Mouse (Mus musculus) myocyte (in vitro differentiated cells): Measurements from ENCODE around the gene Fxyd6. TPM values are rescaled to one million over a fixed set of nuclear protein-coding genes. Genes with fewer than 3 reads are reported as not detected.

Experiments
- H3K27me3 ChIP-seq: one replicate; pipeline ENCODE4 v1.6.1; 2011; ENCODE audit not compliant: control insufficient read depth, insufficient read depth, insufficient read length
- H3K36me3 ChIP-seq: one replicate; pipeline ENCODE4 v1.6.1; 2011; ENCODE audit not compliant: control insufficient read depth, insufficient read depth
- H3K4me2 ChIP-seq: one replicate; pipeline ENCODE4 v1.6.1; 2011; ENCODE audit warnings: low read depth, control low read depth
- H3K4me3 ChIP-seq: one replicate; pipeline ENCODE4 v1.5.1; 2011; ENCODE audit warnings: mild to moderate bottlenecking, control low read depth, moderate library complexity
- H3K79me2 ChIP-seq: one replicate; pipeline ENCODE4 v1.6.1; 2011; ENCODE audit not compliant: control insufficient read depth, insufficient read depth
- H3ac ChIP-seq: one replicate; pipeline ENCODE4 v1.6.1; 2011; ENCODE audit not compliant: control insufficient read depth, insufficient read length
- CEBPB ChIP-seq: IDR thresholded peaks from 2 replicates; pipeline ENCODE4 v1.6.1; 2011; ENCODE audit warnings: mild to moderate bottlenecking, moderate library complexity; ENCODE audit not compliant: poor library complexity, insufficient read depth, severe bottlenecking
- E2F4 ChIP-seq: IDR thresholded peaks from one replicate; pipeline ENCODE4 v1.6.1; 2011; ENCODE audit warnings: mild to moderate bottlenecking, control low read depth, moderate library complexity; ENCODE audit not compliant: insufficient read depth
- MAX ChIP-seq: IDR thresholded peaks from one replicate; pipeline ENCODE4 v1.6.1; 2011; ENCODE audit warnings: low read depth, mild to moderate bottlenecking, control low read depth
- MYOD1 ChIP-seq, 3 experiments: IDR thresholded peaks; one replicate each; pipeline ENCODE4 v1.6.1; 2011; ENCODE audit warnings: control low read depth in 2 of 3, low read depth in 2 of 3, mild to moderate bottlenecking in 2 of 3, moderate library complexity in 1 of 3; ENCODE audit not compliant: insufficient read length in 2 of 3, control insufficient read depth in 1 of 3
- MYOG ChIP-seq, 3 experiments: IDR thresholded peaks; one replicate each; pipeline ENCODE4 v1.6.1; 2011; ENCODE audit warnings: control low read depth in 2 of 3, low read depth in 2 of 3, mild to moderate bottlenecking in 2 of 3; ENCODE audit not compliant: insufficient read length in 2 of 3, control insufficient read depth in 1 of 3, insufficient read depth in 1 of 3
- POLR2A ChIP-seq: IDR thresholded peaks from one replicate; pipeline ENCODE4 v1.6.1; 2011; ENCODE audit warnings: low read depth, mild to moderate bottlenecking, control low read depth, moderate library complexity; ENCODE audit not compliant: insufficient read length
- POLR2AphosphoS2 ChIP-seq: IDR thresholded peaks from one replicate; pipeline ENCODE4 v1.6.1; 2011; ENCODE audit warnings: low read depth, control low read depth; ENCODE audit not compliant: insufficient read length
- REST ChIP-seq: IDR thresholded peaks from one replicate; pipeline ENCODE4 v1.6.1; 2011; ENCODE audit warnings: mild to moderate bottlenecking, control low read depth, moderate library complexity; ENCODE audit not compliant: insufficient read depth, insufficient read length
- SRF ChIP-seq: IDR thresholded peaks from one replicate; pipeline ENCODE4 v1.6.1; 2011; ENCODE audit warnings: low read depth; ENCODE audit not compliant: control insufficient read depth, insufficient read length
- TCF12 ChIP-seq: IDR thresholded peaks from one replicate; pipeline ENCODE4 v1.6.1; 2011; ENCODE audit warnings: mild to moderate bottlenecking, control low read depth; ENCODE audit not compliant: poor library complexity, insufficient read depth, severe bottlenecking
- TCF3 ChIP-seq: IDR thresholded peaks from one replicate; pipeline ENCODE4 v1.6.1; 2011; ENCODE audit warnings: low read depth, control low read depth; ENCODE audit not compliant: insufficient read length
- USF1 ChIP-seq: IDR thresholded peaks from one replicate; pipeline ENCODE4 v1.6.1; 2011; ENCODE audit warnings: low read depth, mild to moderate bottlenecking, control low read depth, moderate library complexity
- polyA plus RNA-seq: library from polyadenylated mRNA; unstranded; fragments of >200 nt; fragmentation: generic; extraction: Trizol; gene quantifications from one replicate; pipeline ENCODE4 v1.2.1, GENCODE M21; 2012; ENCODE audit warnings: missing spikeins

Fxyd6 gene
- polyA plus RNA-seq, 1 experiment = 0.73 TPM

- no peak overlapping the region for H3K4me2 ChIP-seq
- no peaks in the 10 kb centered on the region for H3K79me2 ChIP-seq
- H3K36me3 ChIP-seq = no peaks in the 10 kb centered on the region
- H3K4me3 ChIP-seq = no peak overlapping the region
- H3K27me3 ChIP-seq = no peaks in the 10 kb centered on the region
- TF ChIP-seq POLR2A (no peak), REST (no peak), E2F4 (no peak), TCF12 (no peak), CEBPB (no peak), MAX (no peak), USF1 (no peak), MYOG (IDR thresholded peaks at IDR 0.05; ENCODE audit: control insufficient read depth in 1 of 3, insufficient read depth in 1 of 3, insufficient read length in 2 of 3, low read depth in 2 of 3) (no peak), SRF (no peak)
- H3ac ChIP-seq = no peak overlapping the region
Observed at GRCm38 (mm10) chr9:45349181-45349580, 20.8 kb upstream of the Fxyd6 start.

- no peak for TF ChIP-seq USF1
- no peak for TF ChIP-seq POLR2AphosphoS2
- TF ChIP-seq CEBPB = no peak
- TF ChIP-seq MAX = no peak
- H3K36me3 ChIP-seq = no peaks in the 10 kb centered on the region
- H3K79me2 ChIP-seq = no peaks in the 10 kb centered on the region
- H3ac ChIP-seq = no peak overlapping the region
- H3K4me2 ChIP-seq = no peak overlapping the region
- no peak overlapping the region for H3K4me3 ChIP-seq
- no peaks in the 10 kb centered on the region for H3K27me3 ChIP-seq
Observed at GRCm38 (mm10) chr9:45349851-45350250, 20.1 kb upstream of the Fxyd6 start.

GRCm38 (mm10) chr9:45355192-45355591, 14.8 kb upstream of the Fxyd6 start:
- Histone ChIP-seq H3K4me2 (no peak overlapping the region), H3K4me3 (no peak overlapping the region), H3K79me2 (no peaks in the 10 kb centered on the region), H3K36me3 (no peaks in the 10 kb centered on the region), H3ac (no peak overlapping the region), H3K27me3 (peaks cover 5% of the 10 kb centered on the region)
- TF ChIP-seq CEBPB = no peak

GRCm38 (mm10) chr9:45358356-45358755, 11.6 kb upstream of the Fxyd6 start:
- Histone ChIP-seq H3ac (no peak overlapping the region), H3K27me3 (peaks cover 5% of the 10 kb centered on the region), H3K79me2 (no peaks in the 10 kb centered on the region), H3K36me3 (no peaks in the 10 kb centered on the region), H3K4me3 (no peak overlapping the region), H3K4me2 (no peak overlapping the region)
- no peak for TF ChIP-seq E2F4
- no peak for TF ChIP-seq SRF
- TF ChIP-seq MYOG (IDR thresholded peaks at IDR 0.05; ENCODE audit: control insufficient read depth in 1 of 3, insufficient read depth in 1 of 3, insufficient read length in 2 of 3, low read depth in 2 of 3) = no peak
- no peak for TF ChIP-seq CEBPB
- no peak for TF ChIP-seq POLR2AphosphoS2
- no peak for TF ChIP-seq TCF12
- no peak for TF ChIP-seq REST
- no peak for TF ChIP-seq POLR2A
- TF ChIP-seq USF1 = no peak
- TF ChIP-seq MYOD1 (IDR thresholded peaks at IDR 0.05; ENCODE audit: control insufficient read depth in 1 of 3, insufficient read length in 2 of 3, low read depth in 2 of 3) = no peak
- TF ChIP-seq MAX = no peak
- no peak for TF ChIP-seq TCF3

- TF ChIP-seq SRF (no peak), POLR2A (no peak), MAX (no peak), USF1 (no peak), CEBPB (no peak), POLR2AphosphoS2 (no peak), MYOD1 (IDR thresholded peaks at IDR 0.05; ENCODE audit: control insufficient read depth in 1 of 3, insufficient read length in 2 of 3, low read depth in 2 of 3) (no peak), TCF3 (no peak), E2F4 (no peak), MYOG (IDR thresholded peaks at IDR 0.05; ENCODE audit: control insufficient read depth in 1 of 3, insufficient read depth in 1 of 3, insufficient read length in 2 of 3, low read depth in 2 of 3) (no peak), TCF12 (no peak), REST (no peak)
- Histone ChIP-seq H3K27me3 (peaks cover 8% of the 10 kb centered on the region), H3ac (no peak overlapping the region), H3K36me3 (no peaks in the 10 kb centered on the region), H3K4me3 (no peak overlapping the region), H3K79me2 (no peaks in the 10 kb centered on the region), H3K4me2 (no peak overlapping the region)
Observed at GRCm38 (mm10) chr9:45362051-45362461, 7.9 kb upstream of the Fxyd6 start.
